Mouse (Mus musculus): Measurements from ENCODE around the gene Rps26. TPM values are rescaled to one million over a fixed set of nuclear protein-coding genes. Genes with fewer than 3 reads are reported as not detected.

Rps26 gene
- total RNA-seq, 2 experiments from 2014 or later: 883 to 2,075 TPM

Other genes starting within 250 kb of the Rps26 start
- gene Ankrd52, start 249.6 kb downstream of the Rps26 start, total RNA-seq (2015): 48.6 and 48.9 TPM in 2 replicates
- 9.0 and 11.6 TPM in 2 replicates for gene Ankrd52, start 249.6 kb downstream of the Rps26 start, total RNA-seq (2017)
- not detected in 2 replicates for gene Slc39a5, start 225.5 kb downstream of the Rps26 start, total RNA-seq (2015)
- gene Slc39a5, start 225.5 kb downstream of the Rps26 start, total RNA-seq (2017): not detected in 2 replicates
- gene Nabp2, start 215.3 kb downstream of the Rps26 start, total RNA-seq (2015): 79.4 and 105 TPM in 2 replicates
- gene Nabp2, start 215.3 kb downstream of the Rps26 start, total RNA-seq (2017): 68.8 and 72.2 TPM in 2 replicates
- 15.7 and 20.9 TPM in 2 replicates for gene Rnf41, start 215.1 kb downstream of the Rps26 start, total RNA-seq (2015)
- 20.1 and 21.0 TPM in 2 replicates for gene Rnf41, start 215.1 kb downstream of the Rps26 start, total RNA-seq (2017)
- gene Smarcc2, start 167.5 kb downstream of the Rps26 start, total RNA-seq (2015): 70.4 and 74.5 TPM in 2 replicates
- 52.8 and 66.9 TPM in 2 replicates for gene Smarcc2, start 167.5 kb downstream of the Rps26 start, total RNA-seq (2017)
- gene Myl6, start 132.6 kb downstream of the Rps26 start, total RNA-seq (2015): 760 and 847 TPM in 2 replicates
- 1,168 and 1,230 TPM in 2 replicates for gene Myl6, start 132.6 kb downstream of the Rps26 start, total RNA-seq (2017)
- gene Myl6b, start 128.1 kb downstream of the Rps26 start, total RNA-seq (2015): 7.6 and 7.8 TPM in 2 replicates
- 0.64 and 1.7 TPM in 2 replicates for gene Myl6b, start 128.1 kb downstream of the Rps26 start, total RNA-seq (2017)
- gene Esyt1, start 100.9 kb downstream of the Rps26 start, total RNA-seq (2015): 41.2 and 48.4 TPM in 2 replicates
- gene Esyt1, start 100.9 kb downstream of the Rps26 start, total RNA-seq (2017): 77.6 and 85.1 TPM in 2 replicates
- gene Zc3h10, start 79.0 kb downstream of the Rps26 start, total RNA-seq (2015): 5.9 and 6.7 TPM in 2 replicates
- 10.2 and 13.3 TPM in 2 replicates for gene Zc3h10, start 79.0 kb downstream of the Rps26 start, total RNA-seq (2017)
- 3,654 and 3,864 TPM in 2 replicates for gene Rpl41, start 77.4 kb downstream of the Rps26 start, total RNA-seq (2015)
- gene Rpl41, start 77.4 kb downstream of the Rps26 start, total RNA-seq (2017): 3,114 and 3,805 TPM in 2 replicates
- 504 and 526 TPM in 2 replicates for gene Pa2g4, start 60.8 kb downstream of the Rps26 start, total RNA-seq (2015)
- 351 and 437 TPM in 2 replicates for gene Pa2g4, start 60.8 kb downstream of the Rps26 start, total RNA-seq (2017)
- 2.1 and 2.9 TPM in 2 replicates for gene Erbb3, start 37.1 kb downstream of the Rps26 start, total RNA-seq (2015)
- 1.7 and 2.1 TPM in 2 replicates for gene Erbb3, start 37.1 kb downstream of the Rps26 start, total RNA-seq (2017)
- 0.20 TPM in 1 of 2 replicates, not detected in the other for gene Ikzf4, start 19.2 kb upstream of the Rps26 start, total RNA-seq (2015)
- gene Ikzf4, start 19.2 kb upstream of the Rps26 start, total RNA-seq (2017): 0.04 TPM in 1 of 2 replicates, not detected in the other
- gene Suox, start 47.3 kb upstream of the Rps26 start, total RNA-seq (2015): 2.0 and 2.2 TPM in 2 replicates
- 4.8 and 5.6 TPM in 2 replicates for gene Suox, start 47.3 kb upstream of the Rps26 start, total RNA-seq (2017)
- gene Rab5b, start 69.5 kb upstream of the Rps26 start, total RNA-seq (2015): 33.1 and 40.2 TPM in 2 replicates
- 47.9 and 50.6 TPM in 2 replicates for gene Rab5b, start 69.5 kb upstream of the Rps26 start, total RNA-seq (2017)
- 0.12 and 0.68 TPM in 2 replicates for gene Pmel, start 77.4 kb upstream of the Rps26 start, total RNA-seq (2015)
- 0.96 TPM in 1 of 2 replicates, not detected in the other for gene Pmel, start 77.4 kb upstream of the Rps26 start, total RNA-seq (2017)
- gene Cdk2, start 78.3 kb upstream of the Rps26 start, total RNA-seq (2015): 83.1 and 98.3 TPM in 2 replicates
- gene Cdk2, start 78.3 kb upstream of the Rps26 start, total RNA-seq (2017): 65.8 and 68.0 TPM in 2 replicates
- 9.6 and 13.0 TPM in 2 replicates for gene Dgka, start 118.1 kb upstream of the Rps26 start, total RNA-seq (2015)
- gene Dgka, start 118.1 kb upstream of the Rps26 start, total RNA-seq (2017): 9.1 and 10.7 TPM in 2 replicates
- 36.6 and 37.7 TPM in 2 replicates for gene Pym1, start 121.1 kb upstream of the Rps26 start, total RNA-seq (2015)
- 38.9 and 53.4 TPM in 2 replicates for gene Pym1, start 121.1 kb upstream of the Rps26 start, total RNA-seq (2017)
- 4.8 and 5.3 TPM in 2 replicates for gene Mmp19, start 164.2 kb upstream of the Rps26 start, total RNA-seq (2015)
- gene Mmp19, start 164.2 kb upstream of the Rps26 start, total RNA-seq (2017): 12.8 and 15.5 TPM in 2 replicates
- 14.9 and 19.2 TPM in 2 replicates for gene Dnajc14, start 177.3 kb upstream of the Rps26 start, total RNA-seq (2015)
- 33.4 and 36.4 TPM in 2 replicates for gene Dnajc14, start 177.3 kb upstream of the Rps26 start, total RNA-seq (2017)
- gene Tmem198b, start 177.6 kb upstream of the Rps26 start, total RNA-seq (2015): 5.5 and 7.2 TPM in 2 replicates
- gene Tmem198b, start 177.6 kb upstream of the Rps26 start, total RNA-seq (2017): 2.8 and 6.0 TPM in 2 replicates
- gene Sarnp, start 190.6 kb upstream of the Rps26 start, total RNA-seq (2015): 245 and 268 TPM in 2 replicates
- gene Sarnp, start 190.6 kb upstream of the Rps26 start, total RNA-seq (2017): 250 and 268 TPM in 2 replicates
- gene Ormdl2, start 194.9 kb upstream of the Rps26 start, total RNA-seq (2015): 58.1 and 62.7 TPM in 2 replicates
- gene Ormdl2, start 194.9 kb upstream of the Rps26 start, total RNA-seq (2017): 65.6 and 105 TPM in 2 replicates